Comparison of ENCODE assay signal across 13 mouse cellular contexts in the genomic region with DNA sequence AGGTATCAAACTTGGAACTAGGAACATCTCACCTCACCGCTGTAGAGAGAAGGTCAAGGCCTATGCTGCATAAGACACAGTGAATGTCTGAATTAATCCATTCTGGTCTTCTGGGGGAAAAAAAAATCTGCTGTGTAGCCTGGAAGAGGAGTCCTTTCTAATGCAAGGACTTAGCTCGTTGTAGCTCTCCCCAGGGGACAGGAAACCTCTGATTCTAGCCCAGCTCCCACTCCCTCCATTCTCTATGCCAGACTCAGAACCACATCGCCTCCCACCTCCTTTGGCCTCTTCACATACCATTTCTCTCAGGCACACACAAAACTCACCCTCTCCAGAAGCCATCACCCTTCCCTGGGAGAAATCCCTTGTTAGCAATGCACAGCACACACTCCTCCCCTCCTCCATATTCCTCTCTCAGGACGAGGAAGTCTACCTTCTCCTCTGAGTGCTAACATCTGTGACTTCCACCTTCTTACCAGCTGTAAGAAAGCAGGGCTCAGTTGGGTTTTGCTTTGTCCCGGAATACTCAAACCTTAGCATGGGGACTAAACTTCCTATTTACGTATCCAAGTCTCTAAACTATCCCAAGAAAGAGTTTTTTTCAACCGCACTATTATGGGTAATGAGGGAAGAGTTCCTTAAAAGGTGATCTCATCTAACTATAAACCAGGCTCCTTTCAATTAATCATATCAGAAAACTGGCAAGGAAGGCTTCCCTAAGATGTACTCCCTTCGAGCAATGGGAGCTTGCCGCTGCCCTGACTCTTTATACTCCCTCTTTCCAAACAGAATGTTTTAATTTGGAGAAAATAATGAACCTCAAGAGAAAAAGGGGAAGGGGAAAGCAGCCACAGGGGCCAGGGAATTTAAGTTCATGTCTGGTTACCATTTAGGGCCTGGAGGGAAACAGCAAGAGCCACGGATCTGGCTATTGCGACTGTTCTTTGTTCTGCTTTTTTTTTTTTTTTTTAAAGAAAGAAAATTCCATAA.
DNase-seq lines count a peak whose midpoint lies in the region; ATAC-seq and TF ChIP-seq lines count a peak whose summit lies in the region.
"Had no signal": no experiment of that assay in that cellular context is flagged by ENCODE, and none has a peak within 500 bp of the region (broad histone marks: within the 10 kb centered on the region; RNA-seq: fewer than 3 reads in every experiment).

No protein-coding gene starts in this region.

- intact Hi-C loops in heart, postnatal 10 days (cut with DNase I), result no loop called here

- ATAC-seq in kidney, postnatal 0 days (replicated peaks; ENCODE audit: low FRiP score, low read depth), result no peak
- 0 out of 2 replicates have a peak, but pooled peaks have one; percentile 41 for ATAC-seq in intestine, embryonic 15.5 days
- ATAC-seq in stomach, embryonic 16.5 days (ENCODE audit: insufficient read depth, low FRiP score), result peak; percentile 61; the same call in 1 of the 2 replicates

- no peaks in the 10 kb centered on the region for H3K27me3 ChIP-seq in heart, embryonic 10.5 days (ENCODE audit: insufficient read depth, poor library complexity, severe bottlenecking)
- no peaks in the 10 kb centered on the region for H3K27me3 ChIP-seq in kidney, postnatal 0 days (ENCODE audit: insufficient read depth, low read length)
- no peaks in the 10 kb centered on the region for H3K27me3 ChIP-seq in intestine, embryonic 15.5 days (replicated peaks)
- H3K27me3 ChIP-seq in stomach, embryonic 16.5 days (ENCODE audit: control insufficient read depth, insufficient read depth, low read length), result no peaks in the 10 kb centered on the region
- H3K27me3 ChIP-seq: lung, embryonic 15.5 days; megakaryocyte, embryonic 14.5 days; neural tube, embryonic 15.5 days had no signal

- 63% methylated on average over 11 of the region's 11 CpGs for WGBS in heart, embryonic 10.5 days
- 59% methylated on average over 11 of the region's 11 CpGs for WGBS in kidney, postnatal 0 days
- WGBS in intestine, embryonic 15.5 days, result 57% methylated on average over 11 of the region's 11 CpGs
- WGBS in stomach, embryonic 16.5 days, result 52% methylated on average over 11 of the region's 11 CpGs

- no peaks in the 10 kb centered on the region for H3K36me3 ChIP-seq in heart, embryonic 10.5 days
- no peaks in the 10 kb centered on the region for H3K36me3 ChIP-seq in kidney, postnatal 0 days (ENCODE audit: insufficient read depth, low read length)
- H3K36me3 ChIP-seq in intestine, embryonic 15.5 days, result no peaks in the 10 kb centered on the region
- H3K36me3 ChIP-seq in stomach, embryonic 16.5 days (ENCODE audit: control insufficient read depth, insufficient read depth, low read length), result no peaks in the 10 kb centered on the region
- H3K36me3 ChIP-seq: lung, embryonic 15.5 days; neural tube, embryonic 15.5 days had no signal

- no peak overlapping the region for H3K4me3 ChIP-seq in heart, embryonic 10.5 days
- H3K4me3 ChIP-seq in kidney, postnatal 0 days (replicated peaks; ENCODE audit: low read depth, low read length), result no peak overlapping the region
- no peak overlapping the region for H3K4me3 ChIP-seq in intestine, embryonic 15.5 days (replicated peaks)
- H3K4me3 ChIP-seq in stomach, embryonic 16.5 days (replicated peaks; ENCODE audit: low read length), result no peak overlapping the region
- H3K4me3 ChIP-seq: lung, embryonic 15.5 days; megakaryocyte, embryonic 14.5 days; neural tube, embryonic 15.5 days had no signal

- H3K4me2 ChIP-seq in kidney, postnatal 0 days (ENCODE audit: low read length), result no peak overlapping the region
- no peak overlapping the region for H3K4me2 ChIP-seq in intestine, embryonic 15.5 days (replicated peaks)
- H3K4me2 ChIP-seq in stomach, embryonic 16.5 days (ENCODE audit: low read depth, low read length), result no peak overlapping the region
- H3K4me2 ChIP-seq: lung, embryonic 15.5 days; neural tube, embryonic 15.5 days had no signal

- DNase-seq in heart, embryonic 10.5 days (ENCODE audit: low spot score), result no peak
- DNase-seq in heart, postnatal 10 days, result no peak
- no peak for DNase-seq in kidney, postnatal 0 days (ENCODE audit: low spot score)
- DNase-seq in kidney, postnatal 25 days, result no peak
- DNase-seq in left cerebral cortex, adult 9 months (ENCODE audit: low spot score in 2 of 2), result no peak
- no peak for DNase-seq in urinary bladder, postnatal 4 days (ENCODE audit: low spot score in 2 of 2)
- DNase-seq: B cell, adult 2 months; thymus, postnatal 25 days had no signal

- TF ChIP-seq CTCF in kidney, postnatal 0 days (IDR thresholded peaks at IDR 0.05; ENCODE audit: low read depth), result no peak

- H3K4me1 ChIP-seq in heart, embryonic 10.5 days, result peaks cover 10% of the 10 kb centered on the region
- 0 out of 2 replicates have a peak, but pooled peaks cover 4% of the 10 kb centered on the region for H3K4me1 ChIP-seq in kidney, postnatal 0 days (replicated peaks; ENCODE audit: insufficient read depth, low read length)
- H3K4me1 ChIP-seq in intestine, embryonic 15.5 days (replicated peaks), result 0 out of 2 replicates have a peak, but pooled peaks cover 6% of the 10 kb centered on the region
- H3K4me1 ChIP-seq in stomach, embryonic 16.5 days (ENCODE audit: control insufficient read depth, insufficient read depth, low read length), result no peaks in the 10 kb centered on the region
- H3K4me1 ChIP-seq: lung, embryonic 15.5 days; megakaryocyte, embryonic 14.5 days; neural tube, embryonic 15.5 days had no signal

- H3K27ac ChIP-seq in heart, embryonic 10.5 days, result peak overlapping the region; percentile 49
- peak overlapping the region; percentile 43 for H3K27ac ChIP-seq in kidney, postnatal 0 days
- H3K27ac ChIP-seq in intestine, embryonic 15.5 days, result peak overlapping the region; percentile 74
- H3K27ac ChIP-seq in stomach, embryonic 16.5 days (ENCODE audit: low read length), result peak overlapping the region; percentile 69
- H3K27ac ChIP-seq: lung, embryonic 15.5 days; neural tube, embryonic 15.5 days had no signal

- no peak overlapping the region for H3K9ac ChIP-seq in kidney, postnatal 0 days (ENCODE audit: low read depth, low read length)
- H3K9ac ChIP-seq in intestine, embryonic 15.5 days, result no peak overlapping the region
- no peak overlapping the region; the same call in 1 of the 2 replicates for H3K9ac ChIP-seq in stomach, embryonic 16.5 days (ENCODE audit: low read length)
- H3K9ac ChIP-seq: lung, embryonic 15.5 days; neural tube, embryonic 15.5 days had no signal

- no peaks in the 10 kb centered on the region for H3K9me3 ChIP-seq in heart, embryonic 10.5 days
- H3K9me3 ChIP-seq in kidney, postnatal 0 days (replicated peaks; ENCODE audit: low read length), result no peaks in the 10 kb centered on the region
- no peaks in the 10 kb centered on the region for H3K9me3 ChIP-seq in intestine, embryonic 15.5 days
- 0 out of 2 replicates have a peak, but pooled peaks cover 3% of the 10 kb centered on the region for H3K9me3 ChIP-seq in stomach, embryonic 16.5 days (replicated peaks; ENCODE audit: control insufficient read depth, low read length)
- H3K9me3 ChIP-seq: lung, embryonic 15.5 days; neural tube, embryonic 15.5 days had no signal
